Mouse (Mus musculus) WW6 (cell line): ENCODE measurements around the gene Aven.

Experiments
- DNase-seq: peaks from one replicate; pipeline ENCODE4 v3.0.0-alpha.2; 2013; ENCODE audit warnings: low read depth, low spot score

Aven gene

GRCm38 (mm10) chr2:112490483-112491196 lies 2.1 kb upstream of the Aven start:
- DNase-seq, result no peak

- DNase-seq, result no peak
Measured at GRCm38 (mm10) chr2:112491629-112492028, 1.1 kb upstream of the Aven start.

GRCm38 (mm10) chr2:112492431-112492855 lies 321 bp upstream of the Aven start:
- no peak for DNase-seq

GRCm38 (mm10) chr2:112493539-112494260 lies 936 bp downstream of the Aven start:
- DNase-seq, result no peak

- peak; percentile 80 for DNase-seq
Measured at GRCm38 (mm10) chr2:112497851-112498250, 5.1 kb downstream of the Aven start.

- DNase-seq, result peak; percentile 71
Measured at GRCm38 (mm10) chr2:112501209-112501608, 8.4 kb downstream of the Aven start.

- DNase-seq, result no peak
Measured at GRCm38 (mm10) chr2:112503978-112504377, 11.2 kb downstream of the Aven start.

- no peak for DNase-seq
Measured at GRCm38 (mm10) chr2:112506841-112507435, 14.2 kb downstream of the Aven start.

- DNase-seq, result no peak
Measured at GRCm38 (mm10) chr2:112507444-112507843, 14.7 kb downstream of the Aven start.

GRCm38 (mm10) chr2:112510140-112510539 lies 17.4 kb downstream of the Aven start:
- DNase-seq, result no peak

GRCm38 (mm10) chr2:112513036-112513435 lies 20.3 kb downstream of the Aven start:
- no peak for DNase-seq

- no peak for DNase-seq
Measured at GRCm38 (mm10) chr2:112516728-112517127, 24.0 kb downstream of the Aven start.

GRCm38 (mm10) chr2:112517218-112517617 lies 24.5 kb downstream of the Aven start:
- no peak for DNase-seq

- DNase-seq, result no peak
Measured at GRCm38 (mm10) chr2:112518541-112518940, 25.8 kb downstream of the Aven start.

- no peak for DNase-seq
Measured at GRCm38 (mm10) chr2:112520526-112521482, 28.0 kb downstream of the Aven start.

GRCm38 (mm10) chr2:112526933-112527332 lies 34.2 kb downstream of the Aven start:
- DNase-seq, result no peak

- no peak for DNase-seq
Measured at GRCm38 (mm10) chr2:112532812-112533496, 40.2 kb downstream of the Aven start.

- no peak for DNase-seq
Measured at GRCm38 (mm10) chr2:112534677-112535222, 42.0 kb downstream of the Aven start.

- DNase-seq, result no peak
Measured at GRCm38 (mm10) chr2:112538783-112539182, 46.0 kb downstream of the Aven start.

- DNase-seq, result no peak
Measured at GRCm38 (mm10) chr2:112541695-112542285, 49.0 kb downstream of the Aven start.
